ENCODE assay signal across 12 mouse cellular contexts in genomic region chr9:48058599-48058998, GRCm38 (mm10).
DNase-seq lines count a peak whose midpoint lies in the region; ATAC-seq lines count a peak whose summit lies in the region.
"Had no signal": no experiment of that assay in that cellular context is flagged by ENCODE, and none has a peak within 500 bp of the region (broad histone marks: within the 10 kb centered on the region; RNA-seq: fewer than 3 reads in every experiment).

No protein-coding gene starts in this region.

- WGBS in hindbrain, embryonic 14.5 days, result 59% methylated on average over 8 of the region's 8 CpGs
- WGBS in hindbrain, embryonic 11.5 days, result 65% methylated on average over 8 of the region's 8 CpGs

- H3K9me3 ChIP-seq in hindbrain, embryonic 14.5 days (ENCODE audit: control insufficient read depth, low read length), result no peaks in the 10 kb centered on the region
- no peaks in the 10 kb centered on the region for H3K9me3 ChIP-seq in hindbrain, embryonic 11.5 days (ENCODE audit: control insufficient read depth, low read length)
- H3K9me3 ChIP-seq: hindbrain, embryonic 15.5 days had no signal

- H3K27me3 ChIP-seq in hindbrain, embryonic 14.5 days (ENCODE audit: control insufficient read depth, insufficient read depth, low read length), result no peaks in the 10 kb centered on the region
- H3K27me3 ChIP-seq in hindbrain, embryonic 11.5 days (ENCODE audit: control insufficient read depth, insufficient read depth, low read length), result no peaks in the 10 kb centered on the region
- H3K27me3 ChIP-seq: hindbrain, embryonic 15.5 days had no signal

- H3K36me3 ChIP-seq in hindbrain, embryonic 14.5 days (replicated peaks; ENCODE audit: control insufficient read depth, insufficient read depth), result no peaks in the 10 kb centered on the region
- H3K36me3 ChIP-seq in hindbrain, embryonic 11.5 days (ENCODE audit: control insufficient read depth, insufficient read depth, low read length), result no peaks in the 10 kb centered on the region
- H3K36me3 ChIP-seq: hindbrain, embryonic 15.5 days had no signal

- H3K4me3 ChIP-seq in hindbrain, embryonic 14.5 days (replicated peaks; ENCODE audit: low read length), result no peak overlapping the region
- no peak overlapping the region for H3K4me3 ChIP-seq in hindbrain, embryonic 11.5 days (ENCODE audit: low read depth, low read length)
- H3K4me3 ChIP-seq: erythroblast, embryonic 14.5 days; hindbrain, embryonic 15.5 days had no signal

- DNase-seq in hindbrain, embryonic 14.5 days (ENCODE audit: low spot score), result no peak
- no peak for DNase-seq in hindbrain, embryonic 11.5 days (ENCODE audit: low spot score)
- peak; percentile 54 for DNase-seq in Muller cell, postnatal 12 days (ENCODE audit: inconsistent ontology term)
- DNase-seq in brain, adult 2 months (ENCODE audit: low read depth, low spot score), result peak; percentile 45
- DNase-seq in kidney, postnatal 36 days, result peak; percentile 26 to 41
- DNase-seq in right cerebral cortex, adult 2 months (ENCODE audit: low spot score in 2 of 2), result no peak
- DNase-seq in thymus, postnatal 4 days, result no peak
- no peak for DNase-seq in right cerebral cortex, postnatal 4 days
- DNase-seq: cerebellum, adult 2 months; right cerebral cortex, postnatal 14 days had no signal

- H3K9ac ChIP-seq in hindbrain, embryonic 14.5 days, result no peak overlapping the region
- no peak overlapping the region for H3K9ac ChIP-seq in hindbrain, embryonic 11.5 days (ENCODE audit: low read depth, low read length)
- H3K9ac ChIP-seq: hindbrain, embryonic 15.5 days had no signal

- ATAC-seq in hindbrain, embryonic 14.5 days (ENCODE audit: low FRiP score), result no peak
- ATAC-seq in hindbrain, embryonic 11.5 days (ENCODE audit: low FRiP score), result no peak

- no peak overlapping the region for H3K4me2 ChIP-seq in hindbrain, embryonic 14.5 days (replicated peaks)
- no peak overlapping the region for H3K4me2 ChIP-seq in hindbrain, embryonic 11.5 days (replicated peaks; ENCODE audit: low read depth, low read length)
- H3K4me2 ChIP-seq: hindbrain, embryonic 15.5 days had no signal

- H3K27ac ChIP-seq in hindbrain, embryonic 14.5 days, result peak overlapping the region; percentile 62; the same call in 1 of the 2 replicates
- H3K27ac ChIP-seq in hindbrain, embryonic 11.5 days (ENCODE audit: low read depth, low read length), result no peak overlapping the region
- H3K27ac ChIP-seq: hindbrain, embryonic 15.5 days had no signal

- H3K4me1 ChIP-seq in hindbrain, embryonic 14.5 days (replicated peaks; ENCODE audit: control insufficient read depth, insufficient read depth, low read length), result peaks cover 7% of the 10 kb centered on the region; the same call in 1 of the 2 replicates
- no peaks in the 10 kb centered on the region for H3K4me1 ChIP-seq in hindbrain, embryonic 11.5 days (replicated peaks; ENCODE audit: control insufficient read depth, insufficient read depth, low read length)

Comparison
In these comparisons a context has a peak if more than half of its experiments do, and no peak if none do; other contexts are left out.
1. DNase-seq: peak in Muller cell, postnatal 12 days (single experiment), brain, adult 2 months (single experiment) and kidney, postnatal 36 days (2 of 2); none in hindbrain, embryonic 14.5 days (single experiment), hindbrain, embryonic 11.5 days (single experiment), right cerebral cortex, adult 2 months (0 of 2), thymus, postnatal 4 days (single experiment) and right cerebral cortex, postnatal 4 days (single experiment).